Mouse (Mus musculus) brain, embryonic 14.5 days (tissue): ENCODE results near the gene Dscaml1.

Experiments used
- CTCF ChIP-seq: fragments of 200-500 bp; IDR thresholded peaks from 2 replicates; pipeline ENCODE4 v1.5.1; 2012; ENCODE audit warnings: inconsistent platforms, mild to moderate bottlenecking, moderate library complexity, borderline replicate concordance; ENCODE audit not compliant: insufficient read depth, insufficient read length; ENCODE audit errors: extremely low read depth
- POLR2A ChIP-seq: fragments of 200-500 bp; IDR thresholded peaks from 2 replicates; pipeline ENCODE4 v1.6.1; 2012; ENCODE audit warnings: mild to moderate bottlenecking, inconsistent platforms, borderline replicate concordance; ENCODE audit not compliant: poor library complexity, insufficient read depth, insufficient read length, severe bottlenecking; ENCODE audit errors: extremely low read depth

- no peak for TF ChIP-seq POLR2A
- no peak for TF ChIP-seq CTCF
Observed at GRCm38 (mm10) chr9:45591061-45591460, 164.6 kb downstream of the Dscaml1 start.
